ENCODE assay signal across 8 mouse cellular contexts in genomic region chr2:180227262-180228059, GRCm38 (mm10). TPM values are rescaled to one million over a fixed set of nuclear protein-coding genes. Genes with fewer than 3 reads are reported as not detected.
DNase-seq lines count a peak whose midpoint lies in the region; ATAC-seq and TF ChIP-seq lines count a peak whose summit lies in the region.

No protein-coding gene starts in this region.

- WGBS in embryonic facial prominence, embryonic 15.5 days = 2% methylated on average over 21 of the region's 21 CpGs
- 6% methylated on average over 21 of the region's 21 CpGs for WGBS in heart, embryonic 16.5 days
- 2% methylated on average over 21 of the region's 21 CpGs for WGBS in stomach, postnatal 0 days

- H3K27me3 ChIP-seq in Patski = no peaks in the 10 kb centered on the region
- peaks cover 40% of the 10 kb centered on the region for H3K27me3 ChIP-seq in embryonic facial prominence, embryonic 15.5 days
- no peaks in the 10 kb centered on the region for H3K27me3 ChIP-seq in heart, embryonic 16.5 days (ENCODE audit: control insufficient read depth, insufficient read depth, low read length)
- no peaks in the 10 kb centered on the region for H3K27me3 ChIP-seq in stomach, postnatal 0 days (ENCODE audit: control insufficient read depth, insufficient read depth, low read length)

- H3K27ac ChIP-seq in embryonic facial prominence, embryonic 15.5 days (replicated peaks) = peak overlapping the region; percentile 73
- H3K27ac ChIP-seq in heart, embryonic 16.5 days (ENCODE audit: low read length) = peak overlapping the region; percentile 54
- H3K27ac ChIP-seq in stomach, postnatal 0 days (replicated peaks) = peak overlapping the region; percentile 80

- H3K36me3 ChIP-seq in embryonic facial prominence, embryonic 15.5 days = no peaks in the 10 kb centered on the region
- H3K36me3 ChIP-seq in heart, embryonic 16.5 days (ENCODE audit: control insufficient read depth, insufficient read depth) = no peaks in the 10 kb centered on the region
- H3K36me3 ChIP-seq in stomach, postnatal 0 days (ENCODE audit: control insufficient read depth, insufficient read depth, low read length) = no peaks in the 10 kb centered on the region

- POLR2A ChIA-PET in Patski (lab: Charles Lee) = interaction anchor here (0.7 to 2.3 kb wide), 2 partner anchors 12 to 20 kb away, joined by 4 to 8 read pairs; no protein-coding TSS in a partner anchor

- peak; percentile 29 for ATAC-seq in Patski
- ATAC-seq in embryonic facial prominence, embryonic 15.5 days (ENCODE audit: insufficient number of reproducible peaks, low FRiP score, low TSS enrichment, low read depth) = peak; percentile 40; the same call in 1 of the 2 replicates
- ATAC-seq in heart, embryonic 16.5 days (replicated peaks; ENCODE audit: extremely low read depth, insufficient read depth, low FRiP score) = 0 out of 2 replicates have a peak, but pooled peaks have one; percentile 2
- peak; percentile 73 for ATAC-seq in megakaryocyte-erythroid progenitor cell, adult 5-6 weeks (replicated peaks; ENCODE audit: low FRiP score, low TSS enrichment, poor library complexity, severe bottlenecking)
- peak; percentile 41 for ATAC-seq in stomach, postnatal 0 days (ENCODE audit: low FRiP score, low TSS enrichment)

- H3K9me3 ChIP-seq in embryonic facial prominence, embryonic 15.5 days (replicated peaks) = no peaks in the 10 kb centered on the region
- H3K9me3 ChIP-seq in heart, embryonic 16.5 days (replicated peaks; ENCODE audit: control insufficient read depth, low read length) = no peaks in the 10 kb centered on the region
- no peaks in the 10 kb centered on the region for H3K9me3 ChIP-seq in stomach, postnatal 0 days (ENCODE audit: control insufficient read depth, low read length)

- H3K4me3 ChIP-seq in embryonic facial prominence, embryonic 15.5 days (replicated peaks) = peak overlapping the region; percentile 15; the same call in 1 of the 2 replicates
- H3K4me3 ChIP-seq in heart, embryonic 16.5 days (ENCODE audit: low read length) = peak overlapping the region; percentile 31
- peak overlapping the region; percentile 22 for H3K4me3 ChIP-seq in stomach, postnatal 0 days (ENCODE audit: low read depth, low read length)

- TF ChIP-seq CTCF in Patski (IDR thresholded peaks at IDR 0.05) = no peak
- TF ChIP-seq CTCF in stomach, postnatal 0 days (IDR thresholded peaks at IDR 0.05; ENCODE audit: low read depth) = peak; percentile 84

- peaks cover 66% of the 10 kb centered on the region for H3K4me1 ChIP-seq in embryonic facial prominence, embryonic 15.5 days
- peaks cover 52% of the 10 kb centered on the region for H3K4me1 ChIP-seq in heart, embryonic 16.5 days (ENCODE audit: control insufficient read depth, insufficient read depth, low read length)
- peaks cover 29% of the 10 kb centered on the region for H3K4me1 ChIP-seq in stomach, postnatal 0 days (replicated peaks; ENCODE audit: control insufficient read depth, insufficient read depth)

- DNase-seq in CD4-positive, CD25-positive, alpha-beta regulatory T cell, adult 2 months (ENCODE audit: low read depth, low spot score) = peak; percentile 72
- DNase-seq in Patski (ENCODE audit: low read depth, low spot score) = no peak
- peak; percentile 82 to 88 for DNase-seq in kidney, postnatal 25 days
- peak; percentile 77 for DNase-seq in stomach, postnatal 0 days (ENCODE audit: low spot score)
- DNase-seq in layer of hippocampus, adult 9-10 months (ENCODE audit: low spot score) = no peak

- in situ Hi-C loops in Patski (cut with MboI; ENCODE audit: low pct_unique_long_range_greater_than_20kb) = no loop called here

- no peak overlapping the region for H3K9ac ChIP-seq in embryonic facial prominence, embryonic 15.5 days
- peak overlapping the region; percentile 61 for H3K9ac ChIP-seq in heart, embryonic 16.5 days (ENCODE audit: low read length)
- peak overlapping the region; percentile 48 for H3K9ac ChIP-seq in stomach, postnatal 0 days (ENCODE audit: low read length)

- TF ChIP-seq EP300 in stomach, postnatal 0 days (optimal IDR thresholded peaks at IDR 0.05) = no peak

- peak overlapping the region; percentile 42 for H3K4me2 ChIP-seq in embryonic facial prominence, embryonic 15.5 days (replicated peaks)
- H3K4me2 ChIP-seq in heart, embryonic 16.5 days (ENCODE audit: low read depth, low read length) = peak overlapping the region; percentile 53
- peak overlapping the region; percentile 47 for H3K4me2 ChIP-seq in stomach, postnatal 0 days (replicated peaks; ENCODE audit: low read depth)

- CTCF ChIA-PET in Patski (lab: Charles Lee) = interaction anchor here (0.9 to 3.4 kb wide), 11 partner anchors 9 to 57 kb away, joined by 3 to 11 read pairs (median 4); no protein-coding TSS in a partner anchor

RNA-seq across cellular contexts. Expression of gene Lama5, which starts 1.8 kb away (rescaled TPM):
- 221 TPM for polyA plus RNA-seq in Patski (2021)
- 28.0 and 37.2 TPM in 2 replicates for polyA plus RNA-seq in embryonic facial prominence, embryonic 15.5 days (2015; fragmentation: Nextera tagmentation; extraction: Ambion mirVana)
- polyA plus RNA-seq in heart, embryonic 16.5 days (2015; fragmentation: Nextera tagmentation; extraction: Ambion mirVana) = 17.7 and 32.1 TPM in 2 replicates
- 0.04 and 0.25 TPM in 2 replicates for total RNA-seq in megakaryocyte-erythroid progenitor cell, adult 5-6 weeks (2014; fragmentation: Nextera tagmentation)
- total RNA-seq in megakaryocyte-erythroid progenitor cell, adult 5-6 weeks (2017) = 0.05 TPM in 1 of 2 replicates, not detected in the other
- 29.7 and 34.9 TPM in 2 replicates for polyA plus RNA-seq in stomach, postnatal 0 days (2015; fragmentation: Nextera tagmentation; extraction: Ambion mirVana)

RNA-seq across cellular contexts. Expression of gene Rps21, which starts 29.7 kb away (rescaled TPM):
- 1,364 TPM for polyA plus RNA-seq in Patski (2021)
- polyA plus RNA-seq in embryonic facial prominence, embryonic 15.5 days (2015; fragmentation: Nextera tagmentation; extraction: Ambion mirVana) = 599 and 606 TPM in 2 replicates
- 208 and 247 TPM in 2 replicates for polyA plus RNA-seq in heart, embryonic 16.5 days (2015; fragmentation: Nextera tagmentation; extraction: Ambion mirVana)
- total RNA-seq in megakaryocyte-erythroid progenitor cell, adult 5-6 weeks (2014; fragmentation: Nextera tagmentation) = 3,693 and 4,041 TPM in 2 replicates
- total RNA-seq in megakaryocyte-erythroid progenitor cell, adult 5-6 weeks (2017) = 2,831 and 3,324 TPM in 2 replicates
- polyA plus RNA-seq in stomach, postnatal 0 days (2015; fragmentation: Nextera tagmentation; extraction: Ambion mirVana) = 604 and 680 TPM in 2 replicates

RNA-seq across cellular contexts. Expression of gene Cables2, which starts 45.8 kb away (rescaled TPM):
- 12.7 TPM for polyA plus RNA-seq in Patski (2021)
- polyA plus RNA-seq in embryonic facial prominence, embryonic 15.5 days (2015; fragmentation: Nextera tagmentation; extraction: Ambion mirVana) = 13.5 and 14.2 TPM in 2 replicates
- 6.1 and 9.9 TPM in 2 replicates for polyA plus RNA-seq in heart, embryonic 16.5 days (2015; fragmentation: Nextera tagmentation; extraction: Ambion mirVana)
- 13.8 and 14.4 TPM in 2 replicates for total RNA-seq in megakaryocyte-erythroid progenitor cell, adult 5-6 weeks (2014; fragmentation: Nextera tagmentation)
- total RNA-seq in megakaryocyte-erythroid progenitor cell, adult 5-6 weeks (2017) = 7.4 and 20.8 TPM in 2 replicates
- polyA plus RNA-seq in stomach, postnatal 0 days (2015; fragmentation: Nextera tagmentation; extraction: Ambion mirVana) = 7.5 and 8.5 TPM in 2 replicates

RNA-seq across cellular contexts. Expression of gene Adrm1, which starts 56.2 kb away (rescaled TPM):
- polyA plus RNA-seq in Patski (2021) = 163 TPM
- polyA plus RNA-seq in embryonic facial prominence, embryonic 15.5 days (2015; fragmentation: Nextera tagmentation; extraction: Ambion mirVana) = 176 and 190 TPM in 2 replicates
- polyA plus RNA-seq in heart, embryonic 16.5 days (2015; fragmentation: Nextera tagmentation; extraction: Ambion mirVana) = 133 and 148 TPM in 2 replicates
- total RNA-seq in megakaryocyte-erythroid progenitor cell, adult 5-6 weeks (2014; fragmentation: Nextera tagmentation) = 143 and 144 TPM in 2 replicates
- 51.7 and 76.2 TPM in 2 replicates for total RNA-seq in megakaryocyte-erythroid progenitor cell, adult 5-6 weeks (2017)
- polyA plus RNA-seq in stomach, postnatal 0 days (2015; fragmentation: Nextera tagmentation; extraction: Ambion mirVana) = 141 TPM in 2 replicates

Comparison
In these comparisons a context has a peak if more than half of its experiments do, and no peak if none do; other contexts are left out.
1. DNase-seq: peak in CD4-positive, CD25-positive, alpha-beta regulatory T cell, adult 2 months (single experiment), kidney, postnatal 25 days (2 of 2) and stomach, postnatal 0 days (single experiment); none in Patski (single experiment) and layer of hippocampus, adult 9-10 months (single experiment).
2. ATAC-seq: peak in every context shown above with its lines; median percentile 73 in megakaryocyte-erythroid progenitor cell, adult 5-6 weeks; 41 in stomach, postnatal 0 days; 40 in embryonic facial prominence, embryonic 15.5 days; 29 in Patski; 2 in heart, embryonic 16.5 days.
3. Peak in every context shown above with its lines, with median percentiles within 50 percentile points of each other: H3K27ac ChIP-seq, H3K4me2 ChIP-seq and H3K4me3 ChIP-seq.